Mouse (Mus musculus) Patski (cell line): ENCODE measurements at regions not wholly inside any gene's neighbourhood (a gene's known extent, or its start where the extent isn't known, plus 50 kb on each side); places are given as distances from the start of the nearest gene placed in this dataset.

ENCODE experiments used
- ATAC-seq: fragments of 100-300 bp; one replicate; pipeline ENCODE4 v1.8.0; 2021
- CTCF ChIA-PET: fragments of 350-600 bp; sonication (Branson Sonifier 250); formaldehyde crosslinking; loops from one replicate; lab custom pipeline; 2022; ENCODE audit warnings: inconsistent platforms; lab: Charles Lee
- POLR2A ChIA-PET: fragments of 350-600 bp; sonication (Branson Sonifier 250); formaldehyde crosslinking; loops from one replicate; lab custom pipeline; 2022; ENCODE audit warnings: antibody characterized with exemption, inconsistent platforms; lab: Charles Lee
- DNase-seq: peaks from one replicate; pipeline ENCODE4 v3.0.0-alpha.2; 2011; ENCODE audit warnings: low read depth, low spot score
- H3K27me3 ChIP-seq: fragments of 371-371 bp; one replicate; pipeline ENCODE4 v1.5.1; 2021
- CTCF ChIP-seq: fragments of 100-300 bp; IDR thresholded peaks from one replicate; pipeline ENCODE4 v1.5.1; 2021
- in situ Hi-C: fragments of 300-500 bp; cut with MboI; formaldehyde crosslinking; loops from 3 replicates; pipeline ENCODE4 v1.11.1; 2018; ENCODE audit warnings: low pct_unique_long_range_greater_than_20kb, mixed read lengths

DNA sequence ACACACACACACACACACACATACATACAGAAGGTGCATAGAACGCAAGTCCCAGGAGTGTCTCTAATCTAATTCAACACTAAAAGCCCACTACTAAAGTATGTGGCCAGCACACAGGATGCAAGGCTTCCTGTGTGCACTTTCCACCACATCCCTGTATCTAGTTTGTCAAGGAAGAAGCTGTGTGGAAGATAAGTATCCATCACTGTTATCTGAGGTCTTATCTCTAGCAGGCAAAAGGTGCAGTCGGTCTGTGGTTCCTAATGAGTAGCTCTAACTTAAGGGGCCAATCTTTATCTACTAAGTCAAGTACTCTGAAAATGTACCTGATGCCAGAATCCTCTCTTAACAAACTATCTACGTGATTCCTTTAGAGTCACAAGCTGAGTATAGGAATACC, 295.8 kb upstream of the Pitrm1 start:
- no peak for TF ChIP-seq CTCF
- no peaks in the 10 kb centered on the region for H3K27me3 ChIP-seq
- in situ Hi-C loops, result no loop called here
- ChIA-PET CTCF (no interaction called here), POLR2A (no interaction called here)
- ATAC-seq (no peak), DNase-seq (no peak)

DNA sequence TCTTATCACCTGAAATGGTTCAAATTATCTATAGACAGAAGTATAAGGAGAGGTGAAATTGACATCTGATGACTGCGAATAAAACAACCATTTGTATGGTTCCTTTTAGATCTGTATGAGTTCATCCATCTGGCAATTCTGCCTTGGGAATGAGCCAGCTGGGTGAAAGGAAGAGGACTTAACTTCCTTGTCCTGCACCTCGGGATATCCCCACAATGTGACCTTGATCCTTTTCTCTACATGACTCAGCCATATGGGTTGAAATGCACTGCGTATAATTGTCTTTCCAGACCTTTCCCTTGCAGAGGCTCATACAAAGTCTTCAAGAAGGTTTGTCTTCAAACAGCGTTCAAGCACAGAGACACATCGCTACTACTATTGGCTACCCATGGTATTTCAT, 292.6 kb upstream of the Pitrm1 start:
- ChIA-PET POLR2A (no interaction called here), CTCF (no interaction called here)
- in situ Hi-C loops, result no loop called here
- ATAC-seq, result no peak
- no peak for TF ChIP-seq CTCF
- no peak for DNase-seq
- no peaks in the 10 kb centered on the region for H3K27me3 ChIP-seq

DNA sequence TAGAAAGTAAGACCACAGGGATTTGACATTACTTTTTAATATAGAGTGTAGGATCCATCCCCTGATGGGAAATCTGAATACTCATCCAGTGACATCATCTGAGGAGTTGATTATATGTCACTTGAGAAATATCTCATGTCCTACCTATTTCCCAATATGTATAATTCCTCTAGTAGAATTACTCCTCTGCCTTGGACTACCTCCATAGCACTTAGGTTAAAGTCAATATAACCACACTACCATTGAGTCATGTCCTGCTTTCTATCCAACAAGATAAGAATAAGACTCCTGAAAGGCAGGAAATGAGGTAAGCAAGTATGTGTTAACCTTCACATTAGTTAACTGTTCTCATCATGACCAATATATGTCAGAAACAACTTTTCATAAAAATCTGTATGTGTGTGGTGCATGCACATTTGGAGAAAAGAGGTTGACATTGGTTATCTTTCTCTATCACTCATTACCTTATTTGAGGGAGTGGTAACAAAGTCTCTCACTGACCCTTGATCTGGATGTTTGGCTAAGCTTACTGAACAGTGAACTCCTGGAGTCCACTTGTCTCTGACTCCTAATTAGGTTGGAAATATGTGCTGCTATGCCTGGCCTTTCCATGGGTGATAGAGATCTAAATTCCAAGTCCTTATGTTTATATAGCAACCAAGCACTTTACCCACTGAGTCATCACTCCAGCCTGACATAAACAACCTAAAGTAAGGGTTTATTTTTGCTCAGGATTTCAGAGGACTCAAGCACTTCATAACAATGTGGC, 292.0 kb upstream of the Pitrm1 start:
- ATAC-seq, result no peak
- in situ Hi-C loops, result no loop called here
- POLR2A ChIA-PET, result no interaction called here
- TF ChIP-seq CTCF, result no peak
- no peak for DNase-seq
- H3K27me3 ChIP-seq, result no peaks in the 10 kb centered on the region
- CTCF ChIA-PET, result no interaction called here

DNA sequence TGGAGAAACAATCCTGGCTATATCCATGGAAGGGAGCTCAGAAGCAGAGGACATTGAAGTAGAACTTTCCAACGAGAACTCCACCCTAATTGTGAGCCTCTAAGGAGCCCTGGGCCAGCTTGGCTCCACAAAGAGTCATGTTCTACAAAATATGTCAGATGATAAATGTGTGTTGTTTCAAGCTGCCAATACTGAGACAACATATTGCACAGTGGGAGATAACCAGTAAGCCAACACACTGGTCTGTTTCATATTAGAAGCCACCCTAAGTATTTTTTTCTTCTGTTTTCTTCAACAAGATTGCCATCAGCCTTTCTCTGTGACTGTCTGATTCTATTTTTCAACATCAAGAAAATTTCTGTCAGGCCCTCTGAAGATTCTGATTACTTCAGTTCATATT, 289.5 kb upstream of the Pitrm1 start:
- ATAC-seq (no peak), DNase-seq (no peak)
- no peak for TF ChIP-seq CTCF
- H3K27me3 ChIP-seq, result no peaks in the 10 kb centered on the region
- in situ Hi-C loops, result no loop called here
- CTCF ChIA-PET, result no interaction called here
- POLR2A ChIA-PET, result no interaction called here

DNA sequence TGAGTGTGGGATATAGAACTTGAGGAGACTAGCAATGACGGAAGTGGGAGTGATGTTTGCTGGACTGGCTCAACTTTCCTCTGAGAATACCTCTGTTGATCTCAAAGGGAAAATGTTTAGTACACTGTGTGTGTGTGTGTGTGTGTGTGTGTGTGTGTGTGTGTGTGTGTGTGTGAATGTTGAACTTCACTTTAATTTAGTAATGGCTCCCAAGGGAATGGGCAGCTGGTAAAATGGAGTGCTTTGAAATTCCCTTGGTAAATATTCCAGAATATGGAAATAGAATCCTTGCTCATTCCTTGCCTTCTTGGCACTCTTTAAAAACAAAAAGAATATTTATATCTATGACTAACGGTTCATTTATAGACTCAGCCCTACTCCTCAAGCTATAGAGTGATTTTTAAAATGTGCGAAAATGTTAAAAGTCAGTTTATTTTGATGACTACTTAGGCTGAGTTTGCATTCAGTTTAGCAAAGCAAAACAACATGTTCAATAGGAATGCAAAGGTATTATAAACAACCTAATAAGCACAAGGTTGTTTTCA, 287.6 kb upstream of the Pitrm1 start:
- DNase-seq, result no peak
- ChIA-PET POLR2A (no interaction called here), CTCF (no interaction called here)
- ATAC-seq, result no peak
- in situ Hi-C loops, result no loop called here
- no peak for TF ChIP-seq CTCF
- no peaks in the 10 kb centered on the region for H3K27me3 ChIP-seq

DNA sequence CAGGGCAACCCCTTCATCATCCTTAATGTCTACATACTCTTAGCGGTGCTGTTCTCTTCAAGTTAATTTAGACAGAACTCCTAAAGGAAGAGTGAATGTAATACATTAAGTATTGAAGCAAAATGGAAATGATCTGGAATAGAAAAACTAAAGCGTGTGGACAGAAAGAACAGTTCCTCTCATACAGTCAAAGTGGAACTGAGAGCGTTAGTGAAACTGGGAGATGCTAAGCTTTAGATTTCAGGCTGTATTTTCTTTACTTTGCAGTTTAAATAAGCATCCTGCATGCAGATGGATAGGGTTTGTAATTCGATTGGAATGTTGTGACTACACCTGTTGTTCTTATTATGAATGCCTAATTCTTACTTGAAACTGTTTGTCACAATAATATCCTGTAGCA, 286.5 kb upstream of the Pitrm1 start:
- ATAC-seq, result no peak
- POLR2A ChIA-PET, result no interaction called here
- in situ Hi-C loops, result no loop called here
- no peaks in the 10 kb centered on the region for H3K27me3 ChIP-seq
- CTCF ChIA-PET, result interaction anchor here (1.3 kb wide), 1 partner anchor 10 kb away, joined by 5 read pairs; no protein-coding TSS in a partner anchor
- no peak for DNase-seq
- TF ChIP-seq CTCF, result no peak

DNA sequence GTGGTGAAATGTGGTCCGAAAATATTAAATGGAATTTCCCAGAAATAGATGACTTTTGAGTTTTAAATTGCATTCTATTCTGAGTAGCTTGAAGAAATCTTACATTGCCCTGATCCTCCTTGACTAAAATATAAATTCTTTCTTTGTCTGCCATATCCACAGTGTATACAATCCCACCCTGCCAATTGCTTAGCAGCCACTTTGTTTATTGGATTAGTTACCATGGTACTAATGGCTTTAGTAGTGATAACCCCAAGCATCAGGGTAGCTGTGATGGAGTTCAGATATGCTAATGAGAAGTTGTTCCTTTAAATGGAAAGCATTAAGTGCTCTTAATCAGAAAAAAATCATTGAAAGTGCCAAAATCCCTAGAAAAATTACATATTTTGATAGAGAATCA, 277.4 kb upstream of the Pitrm1 start:
- ATAC-seq, result no peak

DNA sequence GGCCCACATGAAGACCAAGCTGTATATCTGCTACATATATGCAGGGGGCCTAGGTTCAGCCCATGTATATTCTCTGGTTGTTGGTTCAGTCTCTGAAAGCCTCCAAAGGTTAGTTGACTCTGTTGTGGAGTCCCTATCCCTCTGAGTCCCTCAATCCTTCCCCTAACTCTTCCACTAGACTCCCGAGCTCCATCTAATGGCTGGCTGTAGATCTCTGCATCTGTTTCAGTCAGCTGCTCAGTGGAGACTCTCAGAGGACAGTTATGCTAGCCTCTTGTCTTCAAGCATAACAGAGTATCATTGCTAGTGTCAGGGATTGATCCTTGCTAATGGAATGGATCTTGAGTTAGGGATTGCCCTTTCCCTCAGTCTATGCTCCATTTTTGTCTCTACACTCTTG, 275.0 kb upstream of the Pitrm1 start:
- CTCF ChIA-PET, result no interaction called here

More for the DNA sequence above, 277.4 kb upstream of the Pitrm1 start:
- H3K27me3 ChIP-seq, result no peaks in the 10 kb centered on the region
- in situ Hi-C loops, result no loop called here
- ChIA-PET POLR2A (no interaction called here), CTCF (interaction anchor here (1.7 kb wide), 1 partner anchor 10 kb away, joined by 5 read pairs; no protein-coding TSS in a partner anchor)
- no peak for DNase-seq
- no peak for TF ChIP-seq CTCF

DNA sequence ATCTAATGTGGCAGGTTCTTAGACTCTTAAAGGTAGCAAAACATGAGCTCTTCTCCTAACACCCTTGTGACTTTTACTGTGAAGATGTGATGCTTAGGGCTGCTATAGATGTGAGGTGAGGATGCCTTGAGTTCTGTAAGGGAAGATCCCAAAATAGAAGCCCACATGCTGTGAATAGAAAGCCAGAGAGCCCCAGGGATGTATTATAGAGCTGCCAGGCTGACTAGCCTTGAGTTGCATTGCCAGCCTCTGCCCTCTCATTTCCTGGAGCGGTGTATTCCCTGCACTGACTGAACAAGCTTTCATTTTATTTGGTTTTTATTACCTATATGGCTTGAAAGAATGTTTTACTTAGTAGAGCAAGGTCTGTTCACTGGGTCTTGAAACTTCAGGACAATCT, 267.9 kb upstream of the Pitrm1 start:
- no peak for TF ChIP-seq CTCF
- H3K27me3 ChIP-seq, result no peaks in the 10 kb centered on the region
- DNase-seq (no peak), ATAC-seq (no peak)
- in situ Hi-C loops, result loop anchor here (25.0 kb wide), 1 partner anchor 1618 kb away; no protein-coding TSS in a partner anchor
- CTCF ChIA-PET, result interaction anchor here (0.9 to 1.6 kb wide), 3 partner anchors 10 to 34 kb away, joined by 3 to 5 read pairs (median 3); no protein-coding TSS in a partner anchor
- POLR2A ChIA-PET, result no interaction called here

More for the DNA sequence above, 275.0 kb upstream of the Pitrm1 start:
- ATAC-seq (no peak), DNase-seq (no peak)
- POLR2A ChIA-PET, result no interaction called here
- TF ChIP-seq CTCF, result peak; percentile 36
- in situ Hi-C loops, result no loop called here
- no peaks in the 10 kb centered on the region for H3K27me3 ChIP-seq

DNA sequence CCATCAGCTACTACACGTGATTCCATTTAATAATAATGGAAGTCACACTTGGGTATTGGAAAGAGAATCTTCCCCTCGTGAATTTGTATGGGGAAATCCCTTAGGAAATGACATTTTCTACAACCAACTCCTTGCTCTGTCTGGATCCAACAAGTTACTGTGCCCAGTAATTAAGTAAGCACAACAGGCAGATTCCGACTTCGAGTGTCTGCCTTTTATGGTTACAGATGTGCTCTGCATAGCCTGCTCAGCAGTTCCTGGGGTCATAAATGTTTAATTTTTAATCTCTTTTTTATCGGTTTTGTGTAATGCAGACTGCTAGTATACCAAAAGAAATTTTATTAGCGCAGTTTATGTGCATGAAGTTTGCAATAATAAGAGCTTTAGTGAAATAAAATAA, 259.8 kb upstream of the Pitrm1 start:
- ChIA-PET CTCF (interaction anchor here (1.1 kb wide), 1 partner anchor 14 kb away, joined by 3 read pairs; no protein-coding TSS in a partner anchor), POLR2A (no interaction called here)
- ATAC-seq (no peak), DNase-seq (no peak)
- no peaks in the 10 kb centered on the region for H3K27me3 ChIP-seq
- in situ Hi-C loops, result loop anchor here (5.0 to 25.0 kb wide), 2 partner anchors 71 to 1626 kb away; no protein-coding TSS in a partner anchor
- no peak for TF ChIP-seq CTCF

DNA sequence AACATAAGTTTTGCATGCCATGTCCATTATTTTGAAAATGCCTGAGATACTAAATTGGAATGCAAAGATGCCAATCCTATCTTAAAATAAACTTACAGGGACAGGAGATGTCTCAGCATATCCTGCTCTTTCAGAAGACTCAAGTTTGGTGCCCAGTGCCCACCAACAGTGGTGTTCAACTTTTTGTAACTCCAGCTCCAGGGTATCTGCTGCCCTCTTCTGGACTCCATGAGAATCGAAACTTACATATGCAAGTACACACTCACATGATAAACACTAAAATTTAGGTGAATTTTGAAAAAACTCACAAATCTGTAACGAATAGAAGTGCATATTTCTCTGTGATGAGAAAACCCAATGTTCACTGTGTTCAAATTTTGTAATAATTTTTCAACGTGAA, 255.9 kb upstream of the Pitrm1 start:
- in situ Hi-C loops, result loop anchor here (25.0 kb wide), 1 partner anchor 1630 kb away; no protein-coding TSS in a partner anchor
- peak; percentile 57 for TF ChIP-seq CTCF
- POLR2A ChIA-PET, result no interaction called here
- no peaks in the 10 kb centered on the region for H3K27me3 ChIP-seq
- CTCF ChIA-PET, result interaction anchor here (1.1 kb wide), 1 partner anchor 1582 kb away, joined by 3 read pairs; no protein-coding TSS in a partner anchor
- DNase-seq, result no peak
- ATAC-seq, result no peak
